Mouse (Mus musculus): ENCODE data around the gene Smchd1. TPM values are rescaled to one million over a fixed set of nuclear protein-coding genes. Genes with fewer than 3 reads are reported as not detected.

Smchd1 gene
- polyA plus RNA-seq, 1 experiment from 2014 or later = 55.0 TPM

DNA sequence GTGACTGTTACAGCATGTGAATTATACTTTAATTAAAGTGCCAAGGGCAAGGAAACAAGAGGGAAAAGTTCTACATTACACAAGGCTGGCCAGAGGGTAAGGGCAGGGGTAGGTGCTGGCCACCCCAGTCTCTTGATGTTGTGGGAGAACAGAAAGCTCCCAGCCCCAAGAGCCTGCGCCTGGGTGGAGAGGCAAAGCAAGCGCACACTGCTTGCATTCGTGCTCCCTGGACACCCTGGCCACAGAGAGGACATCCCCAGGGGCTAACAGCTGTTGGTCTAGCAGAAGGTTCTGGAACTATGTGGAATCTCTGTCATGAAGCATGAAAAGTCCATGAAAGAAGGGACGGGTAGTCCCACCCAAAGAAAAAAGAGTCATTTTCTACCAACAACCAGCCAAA is 168.4 kb downstream of the Smchd1 start:
- no peak overlapping the region for H3K9ac ChIP-seq (replicated peaks)
- no peak for ATAC-seq (replicated peaks)
- H3K4me1 ChIP-seq = peaks cover 24% of the 10 kb centered on the region
- no peak overlapping the region for H3K4me3 ChIP-seq
- H3K4me2 ChIP-seq (replicated peaks) = no peak overlapping the region
- H3K9me3 ChIP-seq = no peaks in the 10 kb centered on the region
- 85% methylated on average over 4 of the region's 4 CpGs for WGBS
- no peaks in the 10 kb centered on the region for H3K36me3 ChIP-seq
- no peak overlapping the region for H3K27ac ChIP-seq (replicated peaks)
- H3K27me3 ChIP-seq = peaks cover 24% of the 10 kb centered on the region

DNA sequence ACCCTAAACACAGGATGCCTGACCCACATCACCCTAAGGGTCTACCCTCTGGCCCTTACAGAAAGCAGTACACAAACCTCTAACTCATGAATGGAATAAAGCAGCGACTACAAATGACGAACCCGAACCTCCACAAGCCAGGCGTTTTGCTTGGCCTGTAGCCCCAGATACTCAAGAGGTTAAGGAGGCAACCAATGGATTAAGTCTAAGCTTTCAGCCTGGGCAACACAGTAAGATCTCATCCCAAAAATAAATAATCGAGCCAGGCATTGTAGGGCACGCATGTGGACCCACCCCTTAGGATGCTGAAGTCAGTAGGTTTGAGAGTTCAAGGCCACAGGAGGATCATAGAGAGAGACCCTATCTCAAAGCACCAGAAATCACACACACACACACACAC is 169.1 kb downstream of the Smchd1 start:
- no peak for ATAC-seq (replicated peaks)
- Histone ChIP-seq H3K4me3 (no peak overlapping the region), H3K9ac (replicated peaks) (no peak overlapping the region), H3K4me1 (peaks cover 19% of the 10 kb centered on the region), H3K4me2 (replicated peaks) (no peak overlapping the region), H3K9me3 (no peaks in the 10 kb centered on the region), H3K36me3 (no peaks in the 10 kb centered on the region), H3K27me3 (peaks cover 19% of the 10 kb centered on the region), H3K27ac (replicated peaks) (no peak overlapping the region)
- whole genome bisulfite sequencing = 77% methylated on average over 6 of the region's 6 CpGs

DNA sequence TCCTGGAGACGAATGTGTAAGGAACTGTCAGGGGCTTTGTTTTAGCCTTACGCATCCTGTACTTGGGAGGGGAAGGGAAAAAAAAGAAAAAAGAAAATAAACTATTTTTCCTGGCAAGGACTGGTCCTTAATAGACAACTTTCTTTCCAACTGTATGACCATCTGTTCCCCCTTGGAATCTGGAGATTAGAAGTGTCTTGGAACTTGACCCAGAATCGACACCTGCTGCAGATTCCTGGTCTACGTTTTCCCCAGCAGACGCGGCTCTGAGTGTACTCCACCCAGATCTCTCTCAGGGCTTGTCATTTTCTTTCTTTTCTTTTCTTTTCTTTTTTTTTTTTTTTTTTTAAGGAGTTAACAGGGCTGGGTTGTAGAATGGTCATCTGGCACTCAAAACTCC is 171.7 kb downstream of the Smchd1 start:
- Histone ChIP-seq H3K4me2 (replicated peaks) (no peak overlapping the region), H3K9me3 (no peaks in the 10 kb centered on the region), H3K27me3 (no peaks in the 10 kb centered on the region), H3K36me3 (no peaks in the 10 kb centered on the region), H3K27ac (replicated peaks) (no peak overlapping the region), H3K4me1 (no peaks in the 10 kb centered on the region), H3K9ac (replicated peaks) (no peak overlapping the region), H3K4me3 (no peak overlapping the region)
- 60% methylated on average over 6 of the region's 6 CpGs for WGBS
- ATAC-seq (replicated peaks) = no peak

DNA sequence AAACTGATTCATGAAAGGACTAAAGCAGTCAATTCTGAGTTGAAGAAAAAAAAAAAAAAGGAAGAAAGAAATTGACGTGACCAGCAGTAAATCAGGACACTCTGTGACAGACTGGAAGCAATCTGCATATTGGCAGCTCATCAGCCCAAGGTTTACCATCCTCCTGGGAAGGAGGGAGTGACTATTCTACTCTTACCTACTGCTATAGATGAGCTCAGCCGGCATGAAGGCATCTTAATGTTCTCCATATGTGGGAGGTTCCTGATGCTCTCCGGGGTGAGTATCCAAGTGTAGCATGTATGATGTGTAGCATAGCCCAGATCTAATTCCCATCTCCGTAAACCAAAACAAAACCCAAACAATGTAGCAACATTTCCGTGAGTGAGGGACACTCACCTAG is 173.7 kb downstream of the Smchd1 start:
- no peak for ATAC-seq (replicated peaks)
- no peaks in the 10 kb centered on the region for H3K9me3 ChIP-seq
- no peak overlapping the region for H3K27ac ChIP-seq (replicated peaks)
- H3K9ac ChIP-seq (replicated peaks) = no peak overlapping the region
- no peaks in the 10 kb centered on the region for H3K27me3 ChIP-seq
- no peak overlapping the region for H3K4me3 ChIP-seq
- WGBS = 82% methylated on average over 5 of the region's 5 CpGs
- H3K4me2 ChIP-seq (replicated peaks) = no peak overlapping the region
- no peaks in the 10 kb centered on the region for H3K36me3 ChIP-seq
- no peaks in the 10 kb centered on the region for H3K4me1 ChIP-seq

DNA sequence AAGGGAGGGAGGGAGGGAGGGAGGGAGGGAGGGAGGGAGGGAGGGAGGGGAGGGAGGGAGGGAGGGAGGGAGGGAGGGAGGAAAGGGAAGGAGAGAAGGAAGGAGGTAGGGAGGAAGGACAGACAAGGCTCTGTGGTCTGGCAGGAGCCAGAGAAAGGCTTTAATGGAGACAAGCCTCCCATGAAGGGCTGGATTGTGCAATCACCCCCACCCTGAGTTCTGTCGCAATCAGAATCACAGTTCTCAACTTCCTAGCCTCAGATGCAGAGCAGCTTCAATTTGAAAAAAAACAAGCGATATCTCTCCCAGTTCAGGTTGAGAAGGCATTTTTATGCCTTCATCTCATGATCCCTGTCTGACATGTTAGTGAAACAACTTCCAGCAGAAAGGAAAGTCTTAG is 174.8 kb downstream of the Smchd1 start:
- Histone ChIP-seq H3K9ac (replicated peaks) (no peak overlapping the region), H3K9me3 (no peaks in the 10 kb centered on the region), H3K27me3 (no peaks in the 10 kb centered on the region), H3K27ac (replicated peaks) (no peak overlapping the region), H3K36me3 (no peaks in the 10 kb centered on the region), H3K4me1 (no peaks in the 10 kb centered on the region), H3K4me2 (replicated peaks) (no peak overlapping the region), H3K4me3 (no peak overlapping the region)
- no peak for ATAC-seq (replicated peaks)
- WGBS = 88% methylated on average over 2 of the region's 2 CpGs

DNA sequence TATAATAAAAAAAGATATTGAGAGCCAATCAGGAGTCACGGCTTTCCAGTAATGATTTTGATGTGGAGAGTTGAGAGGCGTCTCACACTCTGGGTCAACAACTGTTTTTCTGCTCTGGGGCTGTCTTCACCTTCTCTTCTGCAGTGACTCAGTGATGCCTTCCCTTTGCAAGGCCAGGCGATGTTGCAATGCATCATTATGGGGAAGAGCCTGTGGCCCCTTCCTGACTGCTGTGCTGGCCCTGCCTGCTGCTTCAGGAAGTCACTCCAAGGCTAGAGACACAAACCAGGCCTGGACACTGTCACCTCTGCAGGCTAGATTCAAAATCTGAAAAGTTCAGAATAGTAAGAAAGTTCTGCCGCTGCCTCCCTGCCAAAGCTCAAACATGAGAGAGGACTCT is 175.3 kb downstream of the Smchd1 start:
- H3K36me3 ChIP-seq = no peaks in the 10 kb centered on the region
- H3K4me1 ChIP-seq = no peaks in the 10 kb centered on the region
- WGBS = 93% methylated on average over 4 of the region's 4 CpGs
- H3K4me3 ChIP-seq = no peak overlapping the region
- H3K9ac ChIP-seq (replicated peaks) = no peak overlapping the region
- no peak overlapping the region for H3K4me2 ChIP-seq (replicated peaks)
- no peak for ATAC-seq (replicated peaks)
- H3K27me3 ChIP-seq = no peaks in the 10 kb centered on the region
- no peak overlapping the region for H3K27ac ChIP-seq (replicated peaks)
- H3K9me3 ChIP-seq = no peaks in the 10 kb centered on the region

DNA sequence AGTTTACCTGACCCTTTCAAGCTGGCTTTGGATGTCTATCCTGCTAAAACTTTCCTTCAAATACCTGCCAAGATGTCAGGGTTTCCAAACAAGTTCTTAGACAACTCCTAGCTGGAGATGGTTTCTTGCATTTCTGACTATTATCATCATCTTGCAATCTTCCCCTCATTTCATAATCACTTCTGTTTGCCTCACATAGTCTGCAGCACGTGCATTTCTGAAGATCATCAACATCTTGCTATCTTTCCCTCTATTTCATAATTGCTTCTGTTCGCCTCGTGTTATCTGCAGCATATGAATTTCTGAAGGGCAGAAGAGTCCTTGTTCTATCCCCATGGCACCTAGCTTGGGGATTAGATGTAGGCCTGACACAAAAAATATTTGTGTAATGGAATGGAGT is 180.6 kb downstream of the Smchd1 start:
- no peak for ATAC-seq (replicated peaks)
- no peak overlapping the region for H3K4me3 ChIP-seq
- no peak overlapping the region for H3K4me2 ChIP-seq (replicated peaks)
- no peaks in the 10 kb centered on the region for H3K27me3 ChIP-seq
- H3K36me3 ChIP-seq = no peaks in the 10 kb centered on the region
- no peaks in the 10 kb centered on the region for H3K4me1 ChIP-seq
- H3K9me3 ChIP-seq = no peaks in the 10 kb centered on the region
- 76% methylated on average over 3 of the region's 3 CpGs for WGBS
- H3K9ac ChIP-seq (replicated peaks) = no peak overlapping the region
- H3K27ac ChIP-seq (replicated peaks) = no peak overlapping the region

Other genes with a start within 250 kb of the Smchd1 start
- gene Emilin2, start 163.4 kb downstream of the Smchd1 start, polyA plus RNA-seq (2015; fragmentation: Nextera tagmentation; extraction: Ambion mirVana) = 0.92 and 1.1 TPM in 2 replicates
- gene Gm4707, start 15.4 kb downstream of the Smchd1 start, polyA plus RNA-seq (2015; fragmentation: Nextera tagmentation; extraction: Ambion mirVana) = 3.0 and 3.4 TPM in 2 replicates
- 19.4 and 24.2 TPM in 2 replicates for gene Ndc80, start 51.5 kb upstream of the Smchd1 start, polyA plus RNA-seq (2015; fragmentation: Nextera tagmentation; extraction: Ambion mirVana)
- 1.2 and 1.3 TPM in 2 replicates for gene Spdya, start 76.7 kb upstream of the Smchd1 start, polyA plus RNA-seq (2015; fragmentation: Nextera tagmentation; extraction: Ambion mirVana)
- gene Wdr43, start 140.6 kb upstream of the Smchd1 start, polyA plus RNA-seq (2015; fragmentation: Nextera tagmentation; extraction: Ambion mirVana) = 55.2 and 57.4 TPM in 2 replicates
- 0.36 and 0.79 TPM in 2 replicates for gene Togaram2, start 197.9 kb upstream of the Smchd1 start, polyA plus RNA-seq (2015; fragmentation: Nextera tagmentation; extraction: Ambion mirVana)

Measured in forebrain, embryonic 15.5 days (tissue).